Mouse (Mus musculus): Measurements from ENCODE around the gene Ifitm1.

DNA sequence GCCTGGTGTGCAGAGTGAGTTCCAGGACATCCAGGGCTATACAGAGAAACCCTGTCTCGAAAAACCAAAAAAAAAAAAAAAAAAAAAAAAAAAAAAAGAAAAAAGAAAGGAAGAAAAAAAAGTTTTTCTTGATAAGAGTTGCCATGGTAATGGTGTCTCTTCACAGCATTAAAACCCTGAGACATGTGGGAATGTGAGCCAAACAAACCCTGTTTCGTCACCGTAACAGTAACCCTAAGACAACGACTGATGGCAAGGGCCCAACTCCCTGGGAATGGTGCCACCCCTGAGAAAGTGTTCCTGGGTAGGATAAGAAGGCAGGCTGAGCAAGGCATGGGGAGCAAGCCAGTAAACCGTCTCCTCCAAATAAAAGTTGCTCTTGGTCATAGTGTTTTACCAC lies 39.9 kb downstream of the Ifitm1 start:
- no peak for TF ChIP-seq CTCF (IDR thresholded peaks at IDR 0.05; ENCODE audit: low read depth, low read length)
- no peak for TF ChIP-seq GATA1 (IDR thresholded peaks at IDR 0.05; ENCODE audit: borderline replicate concordance, low read length)
- no peak for TF ChIP-seq TAL1 (conservative IDR thresholded peaks at IDR 0.05; ENCODE audit: low read depth, low read length)
- TF ChIP-seq POLR2AphosphoS5 (IDR thresholded peaks at IDR 0.05; ENCODE audit: insufficient replicate concordance, low read depth, low read length), result no peak
